Mouse (Mus musculus) kidney, adult 2 months (tissue): Measurements from ENCODE around the gene Slc38a1. TPM values are rescaled to one million over a fixed set of nuclear protein-coding genes. Genes with fewer than 3 reads are reported as not detected.

Experiments used
- DNase-seq: peaks from one replicate; pipeline ENCODE4 v3.0.0; 2021
- H3K27ac ChIP-seq: fragments of 200-500 bp; 2 replicates; pipeline ENCODE4 v1.5.1; 2012; ENCODE audit warnings: low read depth, low read length, control low read depth, inconsistent platforms; ENCODE audit not compliant: insufficient read depth
- H3K27me3 ChIP-seq: fragments of 200-500 bp; replicated peaks from 2 replicates; pipeline ENCODE4 v1.6.1; 2012; ENCODE audit warnings: mild to moderate bottlenecking, moderate library complexity, low read length, inconsistent platforms; ENCODE audit not compliant: control insufficient read depth, insufficient read depth
- H3K36me3 ChIP-seq: fragments of 200-500 bp; 2 replicates; pipeline ENCODE4 v1.6.1; 2012; ENCODE audit warnings: mild to moderate bottlenecking, moderate library complexity, low read length, inconsistent platforms; ENCODE audit not compliant: control insufficient read depth, insufficient read depth
- H3K4me1 ChIP-seq: fragments of 200-500 bp; 2 replicates; pipeline ENCODE4 v1.6.1; 2011; ENCODE audit warnings: low read length; ENCODE audit not compliant: control insufficient read depth, insufficient read depth
- H3K4me3 ChIP-seq: fragments of 200-500 bp; 2 replicates; pipeline ENCODE4 v1.5.1; 2011; ENCODE audit warnings: mild to moderate bottlenecking, low read depth, low read length, control low read depth; ENCODE audit not compliant: insufficient read depth
- CTCF ChIP-seq: fragments of 200-500 bp; conservative IDR thresholded peaks from 2 replicates; pipeline ENCODE4 v1.5.1; 2011; ENCODE audit warnings: low read depth, mild to moderate bottlenecking, control low read depth, low read length, moderate library complexity, mixed read lengths; ENCODE audit not compliant: insufficient read depth, insufficient read length
- POLR2A ChIP-seq: fragments of 200-500 bp; IDR thresholded peaks from one replicate; pipeline ENCODE4 v1.6.1; 2011; ENCODE audit warnings: low read depth, low read length, control low read depth
- WGBS: fragments of 180-500 bp; shearing (Covaris S2); methylation state at CpG from one replicate; pipeline ENCODE4 v1.1.7; 2018; 5-methylcytosine and 5-hydroxymethylcytosine counted together
- polyA plus RNA-seq: library from polyadenylated mRNA; depleted of rRNA; stranded (reverse); fragments of >200 nt; gene quantifications from 2 replicates; pipeline ENCODE4 v1.2.3, GENCODE M21; 2012

Slc38a1 gene
- polyA plus RNA-seq, 1 experiment = 8.0 TPM

- H3K36me3 ChIP-seq = no peaks in the 10 kb centered on the region
- H3K27ac ChIP-seq = no peak overlapping the region
- TF ChIP-seq POLR2A (no peak), CTCF (no peak)
- 53% methylated on average over 17 of the region's 17 CpGs for WGBS
- no peak overlapping the region for H3K4me3 ChIP-seq
- DNase-seq = no peak
- H3K4me1 ChIP-seq = no peaks in the 10 kb centered on the region
- no peaks in the 10 kb centered on the region for H3K27me3 ChIP-seq
Observed at GRCm38 (mm10) chr15:96657576-96658274, 15.0 kb upstream of the Slc38a1 start.

- no peak for DNase-seq
- no peak overlapping the region for H3K27ac ChIP-seq
- H3K4me1 ChIP-seq = no peaks in the 10 kb centered on the region
- TF ChIP-seq POLR2A = no peak
- TF ChIP-seq CTCF = no peak
- H3K4me3 ChIP-seq = no peak overlapping the region
- H3K36me3 ChIP-seq = no peaks in the 10 kb centered on the region
- H3K27me3 ChIP-seq = no peaks in the 10 kb centered on the region
- 66% methylated on average over 14 of the region's 14 CpGs for WGBS
Observed at GRCm38 (mm10) chr15:96655514-96655913, 12.8 kb upstream of the Slc38a1 start.

DNA sequence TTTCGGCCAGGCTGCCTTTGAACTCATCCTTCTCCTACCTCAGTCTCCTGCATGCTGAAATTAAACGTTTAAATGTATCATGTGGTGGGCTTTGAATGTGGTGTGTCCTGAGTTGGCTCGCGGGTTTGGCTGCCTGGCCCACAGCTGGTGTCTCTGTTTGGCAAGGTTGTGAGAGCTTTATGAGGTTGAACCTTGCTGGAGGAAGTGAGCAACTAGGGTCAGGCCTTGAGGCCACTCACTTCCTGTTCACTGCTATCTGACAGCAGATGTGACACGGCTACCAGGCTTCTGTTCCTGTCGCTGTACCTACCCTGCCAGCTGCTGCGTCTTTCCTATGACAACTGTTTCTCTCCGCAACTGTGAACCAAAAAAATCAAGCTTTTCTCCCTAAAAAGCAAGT lies 12.0 kb upstream of the Slc38a1 start:
- no peak overlapping the region for H3K4me3 ChIP-seq
- H3K4me1 ChIP-seq = no peaks in the 10 kb centered on the region
- H3K36me3 ChIP-seq = no peaks in the 10 kb centered on the region
- TF ChIP-seq POLR2A (no peak), CTCF (no peak)
- H3K27ac ChIP-seq = no peak overlapping the region
- 38% methylated on average over 8 of the region's 8 CpGs for WGBS
- no peaks in the 10 kb centered on the region for H3K27me3 ChIP-seq
- DNase-seq = peak; percentile 19

DNA sequence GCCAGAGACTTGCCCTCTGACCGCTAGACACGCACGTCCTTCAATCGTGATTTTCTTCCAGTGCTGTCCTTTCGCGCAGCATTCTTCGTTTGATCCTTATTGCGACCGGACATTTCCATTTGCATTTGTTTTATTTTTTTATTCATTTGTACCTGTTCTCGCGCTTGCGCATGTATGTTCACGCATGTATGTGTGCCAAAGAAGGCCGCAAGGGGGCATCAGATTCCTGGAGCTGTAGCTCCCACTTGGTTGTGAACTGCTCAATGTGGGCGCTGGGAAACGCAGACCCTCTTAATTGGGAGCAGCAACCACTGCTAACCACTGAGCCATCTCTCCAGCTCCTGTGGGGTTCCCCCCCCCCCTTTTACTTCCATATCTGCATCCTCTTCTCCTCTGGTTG lies 10.3 kb upstream of the Slc38a1 start:
- TF ChIP-seq CTCF (no peak), POLR2A (no peak)
- H3K27me3 ChIP-seq = no peaks in the 10 kb centered on the region
- no peak for DNase-seq
- no peak overlapping the region for H3K4me3 ChIP-seq
- no peaks in the 10 kb centered on the region for H3K36me3 ChIP-seq
- no peak overlapping the region for H3K27ac ChIP-seq
- H3K4me1 ChIP-seq = no peaks in the 10 kb centered on the region
- 93% methylated on average over 16 of the region's 16 CpGs for WGBS

- WGBS = 77% methylated on average over 10 of the region's 10 CpGs
- Histone ChIP-seq H3K4me3 (no peak overlapping the region), H3K27me3 (no peaks in the 10 kb centered on the region), H3K27ac (no peak overlapping the region), H3K4me1 (no peaks in the 10 kb centered on the region), H3K36me3 (no peaks in the 10 kb centered on the region)
- DNase-seq = no peak
- no peak for TF ChIP-seq CTCF
- no peak for TF ChIP-seq POLR2A
Observed at GRCm38 (mm10) chr15:96652531-96652930, 9.8 kb upstream of the Slc38a1 start.

DNA sequence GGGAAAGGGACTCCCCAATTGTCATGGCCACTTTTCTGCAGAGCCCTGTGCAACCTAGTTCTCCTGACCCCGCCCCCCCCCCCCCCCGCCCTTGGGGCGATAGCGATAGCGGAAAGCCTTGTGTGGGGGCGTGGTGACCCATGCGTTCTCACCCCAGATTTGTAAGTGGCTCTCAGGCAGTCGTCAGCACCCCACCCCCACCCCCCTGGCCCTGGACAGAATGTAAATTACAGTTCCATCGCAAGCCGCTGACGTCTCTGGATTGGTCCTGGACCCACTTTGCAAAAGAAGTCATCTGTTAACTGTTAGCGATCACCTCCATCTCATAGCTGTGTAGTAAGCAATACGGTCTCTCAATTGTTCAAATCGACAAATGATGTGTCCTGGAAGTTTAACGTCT lies 4.7 kb upstream of the Slc38a1 start:
- Histone ChIP-seq H3K4me3 (no peak overlapping the region), H3K27me3 (0 out of 2 replicates have a peak, but pooled peaks cover 2% of the 10 kb centered on the region), H3K27ac (no peak overlapping the region), H3K36me3 (no peaks in the 10 kb centered on the region), H3K4me1 (no peaks in the 10 kb centered on the region)
- no peak for DNase-seq
- 40% methylated on average over 15 of the region's 15 CpGs for WGBS
- TF ChIP-seq CTCF (no peak), POLR2A (no peak)

DNA sequence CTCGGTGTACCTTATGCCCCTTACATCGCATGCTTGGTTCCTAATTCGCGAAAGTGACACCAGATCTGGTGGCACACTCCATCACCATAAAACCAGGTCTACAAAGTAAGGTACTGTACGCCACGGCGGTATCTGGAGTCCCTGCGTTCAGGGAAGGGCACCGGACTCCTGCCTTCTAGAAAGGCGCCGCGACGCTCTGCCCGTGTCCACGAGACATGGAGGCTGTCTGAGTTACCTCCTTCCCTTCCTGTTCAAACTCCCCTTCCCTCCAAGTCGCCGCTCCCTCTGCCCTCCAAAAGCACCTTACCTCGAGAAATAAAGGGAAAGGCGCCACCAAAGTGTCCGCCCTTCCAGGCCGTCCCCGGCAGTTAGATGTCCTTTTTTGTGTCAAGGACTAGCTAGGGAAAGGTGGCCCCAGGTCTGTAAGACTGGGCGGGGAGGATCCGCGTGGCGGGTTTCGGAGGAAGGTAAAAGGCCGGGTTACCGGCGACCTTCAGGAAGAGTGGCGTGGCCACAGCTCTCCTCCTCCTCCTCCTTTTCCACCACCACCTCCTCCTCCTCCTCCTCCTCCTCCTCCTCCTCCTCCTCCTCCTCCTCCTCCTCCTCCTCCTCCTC lies 785 bp downstream of the Slc38a1 start:
- no peaks in the 10 kb centered on the region for H3K36me3 ChIP-seq
- H3K4me3 ChIP-seq = peak overlapping the region; percentile 53
- WGBS = 2% methylated on average over 31 of the region's 31 CpGs
- DNase-seq = peak; percentile 9
- H3K27ac ChIP-seq = no peak overlapping the region
- 0 out of 2 replicates have a peak, but pooled peaks cover 2% of the 10 kb centered on the region for H3K27me3 ChIP-seq
- TF ChIP-seq POLR2A = no peak
- TF ChIP-seq CTCF = no peak
- no peaks in the 10 kb centered on the region for H3K4me1 ChIP-seq
